Mouse (Mus musculus) thymus, adult 2 months (tissue): ENCODE data around the gene Plxnd1. TPM values are rescaled to one million over a fixed set of nuclear protein-coding genes. Genes with fewer than 3 reads are reported as not detected.

ENCODE experiments used
- DNase-seq: peaks from one replicate; pipeline ENCODE4 v3.0.0; 2021
- H3K27ac ChIP-seq: fragments of 200-500 bp; 2 replicates; pipeline ENCODE4 v1.5.1; 2012; ENCODE audit warnings: low read length, control low read depth; ENCODE audit not compliant: control insufficient read depth, insufficient read depth
- H3K27me3 ChIP-seq: fragments of 200-500 bp; 2 replicates; pipeline ENCODE4 v1.6.1; 2012; ENCODE audit warnings: mild to moderate bottlenecking, low read length, moderate library complexity, mixed read lengths; ENCODE audit not compliant: control insufficient read depth, insufficient read depth
- H3K36me3 ChIP-seq: fragments of 200-500 bp; 2 replicates; pipeline ENCODE4 v1.6.1; 2012; ENCODE audit warnings: mild to moderate bottlenecking, low read length, moderate library complexity; ENCODE audit not compliant: control insufficient read depth, insufficient read depth
- H3K4me1 ChIP-seq: fragments of 200-500 bp; replicated peaks from 2 replicates; pipeline ENCODE4 v1.6.1; 2012; ENCODE audit warnings: low read length; ENCODE audit not compliant: control insufficient read depth, insufficient read depth
- H3K4me3 ChIP-seq: fragments of 200-500 bp; 2 replicates; pipeline ENCODE4 v1.5.1; 2012; ENCODE audit warnings: mild to moderate bottlenecking, low read length, control low read depth, moderate library complexity; ENCODE audit not compliant: control insufficient read depth, insufficient read depth
- CTCF ChIP-seq: fragments of 200-500 bp; IDR thresholded peaks from 2 replicates; pipeline ENCODE4 v1.5.1; 2012; ENCODE audit warnings: mild to moderate bottlenecking, control low read depth, low read length, moderate library complexity, borderline replicate concordance; ENCODE audit not compliant: control insufficient read depth, poor library complexity, insufficient read depth; ENCODE audit errors: extremely low read depth
- POLR2A ChIP-seq: fragments of 200-500 bp; IDR thresholded peaks from 2 replicates; pipeline ENCODE4 v1.6.1; 2012; ENCODE audit warnings: mild to moderate bottlenecking, low read length, control low read depth, moderate library complexity; ENCODE audit not compliant: control insufficient read depth, poor library complexity, insufficient read depth; ENCODE audit errors: extremely low read depth
- WGBS: fragments of 180-500 bp; shearing (Covaris S2); methylation state at CpG from one replicate; pipeline ENCODE4 v1.1.7; 2018; 5-methylcytosine and 5-hydroxymethylcytosine counted together
- polyA plus RNA-seq: library from polyadenylated mRNA; depleted of rRNA; stranded (reverse); fragments of >200 nt; gene quantifications from 2 replicates; pipeline ENCODE4 v1.2.3, GENCODE M21; 2012

Gene Plxnd1
- polyA plus RNA-seq, 1 experiment: 466 TPM

DNA sequence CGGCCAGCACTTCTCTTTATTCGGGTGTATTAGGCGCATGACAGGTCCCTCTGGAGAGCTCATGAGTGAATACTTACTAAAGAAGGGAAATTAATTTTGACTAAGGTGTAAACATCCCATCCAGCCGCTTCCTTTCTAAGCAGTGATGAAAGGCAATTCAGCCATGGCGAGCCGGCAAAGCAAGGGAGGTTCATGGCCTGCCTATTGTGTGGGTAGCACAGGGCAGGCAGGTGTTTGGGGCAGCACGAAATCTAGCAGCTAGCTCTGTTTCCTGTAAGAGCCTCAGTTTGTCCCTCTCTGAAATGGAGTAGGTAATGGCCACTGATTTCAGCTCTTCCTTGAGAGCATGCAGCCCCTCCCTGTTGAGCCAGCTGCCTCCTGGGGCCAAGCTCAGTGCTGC lies 10.2 kb downstream of the Plxnd1 start:
- Histone ChIP-seq H3K27me3 (no peaks in the 10 kb centered on the region), H3K4me1 (peaks cover 58% of the 10 kb centered on the region), H3K4me3 (no peak overlapping the region), H3K27ac (no peak overlapping the region), H3K36me3 (peaks cover 10% of the 10 kb centered on the region)
- DNase-seq: no peak
- WGBS: 73% methylated on average over 7 of the region's 7 CpGs
- TF ChIP-seq CTCF (no peak), POLR2A (no peak)

DNA sequence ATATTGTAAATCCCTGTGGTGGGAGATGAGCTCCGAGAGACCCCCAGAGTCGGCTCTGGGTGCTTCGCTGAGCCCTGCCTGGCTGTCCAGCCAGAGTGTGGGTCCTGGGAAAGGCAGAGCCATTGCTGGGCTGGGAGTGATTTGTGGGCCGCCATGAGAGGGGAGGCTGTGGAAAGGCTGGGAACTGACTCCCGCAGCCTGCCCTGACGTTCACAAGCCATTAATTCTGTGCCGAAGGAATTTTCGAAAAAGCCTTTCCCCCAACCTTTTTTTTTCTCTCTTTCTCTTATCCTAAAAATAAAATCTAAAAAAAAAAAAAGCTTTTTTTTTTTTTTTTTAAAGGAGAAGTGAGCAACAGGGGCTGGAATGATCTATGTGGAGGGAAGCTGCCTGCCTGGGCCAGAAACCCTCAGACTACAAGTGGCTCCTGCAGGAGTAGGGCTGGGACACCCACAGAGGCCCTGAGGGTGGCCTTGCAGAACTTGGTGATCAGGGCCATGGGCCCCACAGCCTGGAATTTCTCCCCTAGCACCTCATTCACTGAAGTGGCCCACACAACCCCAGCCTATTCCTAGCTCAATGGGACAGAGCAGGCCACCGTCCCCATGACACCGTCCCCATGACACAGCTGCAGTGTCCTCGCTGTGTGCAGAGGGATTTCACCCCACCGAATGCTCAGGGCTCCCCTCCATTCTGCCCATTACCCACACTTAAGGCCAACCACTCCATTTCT lies 11.3 kb downstream of the Plxnd1 start:
- TF ChIP-seq CTCF: no peak
- TF ChIP-seq POLR2A: no peak
- WGBS: 96% methylated on average over 12 of the region's 12 CpGs
- no peak for DNase-seq
- Histone ChIP-seq H3K27me3 (no peaks in the 10 kb centered on the region), H3K4me3 (no peak overlapping the region), H3K27ac (no peak overlapping the region), H3K36me3 (peaks cover 14% of the 10 kb centered on the region), H3K4me1 (peaks cover 47% of the 10 kb centered on the region)

DNA sequence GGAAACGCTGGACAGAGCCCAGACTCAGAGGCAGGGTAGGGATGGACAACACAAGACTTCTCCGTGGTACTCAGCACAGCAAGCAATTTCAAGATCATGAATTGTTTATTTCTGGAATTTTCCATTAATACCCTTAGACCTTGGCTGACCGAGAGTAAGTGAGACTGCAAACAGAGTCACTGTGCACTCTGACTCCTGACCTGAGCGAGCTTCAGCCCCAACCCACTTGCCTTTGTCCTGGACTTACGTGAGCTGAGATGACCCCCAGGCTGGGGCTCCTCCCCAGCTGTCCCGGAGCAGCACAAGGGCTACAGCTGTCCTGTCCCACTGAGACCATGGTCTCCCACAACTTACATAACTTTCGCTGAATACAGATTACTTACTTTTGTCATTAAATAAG lies 11.9 kb downstream of the Plxnd1 start:
- Histone ChIP-seq H3K27ac (no peak overlapping the region), H3K36me3 (peaks cover 18% of the 10 kb centered on the region), H3K27me3 (no peaks in the 10 kb centered on the region), H3K4me1 (peaks cover 41% of the 10 kb centered on the region), H3K4me3 (no peak overlapping the region)
- 89% methylated on average over 7 of the region's 7 CpGs for WGBS
- DNase-seq: no peak
- TF ChIP-seq CTCF (no peak), POLR2A (no peak)

DNA sequence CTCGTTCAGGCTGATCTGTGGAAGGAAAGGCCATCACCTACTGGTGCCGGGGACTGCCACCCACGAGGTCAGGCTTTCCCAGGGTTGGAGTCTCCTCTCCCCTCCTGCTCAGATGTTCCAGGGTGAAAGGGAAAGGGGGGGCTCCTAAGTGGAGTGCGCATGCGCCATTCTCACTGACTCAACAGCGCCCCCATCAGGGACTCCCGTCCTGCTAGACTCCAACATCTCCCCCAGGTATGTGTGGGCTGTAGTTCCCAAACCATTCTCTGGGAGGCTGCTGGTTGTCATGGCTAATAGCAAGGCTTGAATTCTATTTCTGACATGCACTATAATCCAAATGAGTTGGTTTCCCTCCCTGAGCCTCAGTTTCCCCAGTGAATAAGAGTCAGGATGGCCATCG lies 16.2 kb downstream of the Plxnd1 start:
- Histone ChIP-seq H3K4me1 (peaks cover 11% of the 10 kb centered on the region), H3K36me3 (peaks cover 49% of the 10 kb centered on the region), H3K4me3 (no peak overlapping the region), H3K27ac (no peak overlapping the region), H3K27me3 (no peaks in the 10 kb centered on the region)
- no peak for DNase-seq
- WGBS: 96% methylated on average over 8 of the region's 8 CpGs
- TF ChIP-seq CTCF (no peak), POLR2A (no peak)

DNA sequence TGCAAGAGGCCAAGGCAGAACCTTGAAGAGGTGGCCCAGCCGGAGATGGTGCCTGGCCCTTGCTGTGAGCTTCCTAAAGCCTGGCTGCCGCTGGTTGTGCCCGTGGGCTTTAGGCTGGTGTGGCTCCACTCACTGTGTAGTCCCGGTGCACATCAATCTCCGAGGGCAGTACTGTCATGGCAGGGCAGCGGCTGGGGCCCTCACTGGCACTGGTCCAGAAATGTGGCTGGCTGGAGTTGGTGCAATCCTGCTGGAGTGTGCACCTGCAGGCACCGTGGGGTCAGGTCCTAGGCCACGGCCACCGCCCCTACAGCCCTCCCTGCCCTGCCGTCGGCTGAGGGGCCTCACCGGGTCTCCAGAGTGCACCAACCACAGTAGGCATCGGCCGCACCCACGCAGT lies 17.0 kb downstream of the Plxnd1 start:
- Histone ChIP-seq H3K36me3 (peaks cover 49% of the 10 kb centered on the region), H3K4me3 (no peak overlapping the region), H3K27ac (no peak overlapping the region), H3K4me1 (peaks cover 19% of the 10 kb centered on the region), H3K27me3 (no peaks in the 10 kb centered on the region)
- no peak for DNase-seq
- 85% methylated on average over 15 of the region's 15 CpGs for WGBS
- TF ChIP-seq POLR2A (no peak), CTCF (no peak)

DNA sequence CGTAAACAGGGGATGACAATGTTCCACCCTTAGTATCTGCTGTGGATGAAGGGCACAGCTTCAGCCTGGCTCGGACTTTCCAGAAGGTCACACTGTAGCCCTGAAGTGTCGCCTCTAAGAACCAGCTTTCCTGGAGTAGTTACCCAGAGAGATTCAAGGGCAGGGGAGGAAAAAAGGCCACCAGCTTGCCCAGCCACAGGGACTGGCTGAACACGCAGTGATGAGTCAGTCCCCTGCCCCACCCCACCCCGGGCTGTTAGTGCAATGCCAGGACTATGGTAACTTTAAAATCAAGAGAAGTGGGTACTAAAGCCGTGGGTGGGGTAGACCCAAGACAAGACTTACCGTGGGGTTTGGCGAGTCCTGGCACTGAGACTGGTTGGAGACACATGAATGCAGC lies 19.2 kb downstream of the Plxnd1 start:
- TF ChIP-seq POLR2A: no peak
- no peak for TF ChIP-seq CTCF
- peaks cover 38% of the 10 kb centered on the region for H3K4me1 ChIP-seq
- no peak for DNase-seq
- H3K27ac ChIP-seq: no peak overlapping the region
- WGBS: 93% methylated on average over 8 of the region's 8 CpGs
- H3K27me3 ChIP-seq: no peaks in the 10 kb centered on the region
- peaks cover 49% of the 10 kb centered on the region for H3K36me3 ChIP-seq
- no peak overlapping the region for H3K4me3 ChIP-seq
